Mouse (Mus musculus): ENCODE measurements at regions not wholly inside any gene's neighbourhood (a gene's known extent, or its start where the extent isn't known, plus 50 kb on each side); places are given as distances from the start of the nearest gene placed in this dataset.
A peak's percentile ranks its signal among the peaks of the same experiment; 100 is the strongest.

DNA sequence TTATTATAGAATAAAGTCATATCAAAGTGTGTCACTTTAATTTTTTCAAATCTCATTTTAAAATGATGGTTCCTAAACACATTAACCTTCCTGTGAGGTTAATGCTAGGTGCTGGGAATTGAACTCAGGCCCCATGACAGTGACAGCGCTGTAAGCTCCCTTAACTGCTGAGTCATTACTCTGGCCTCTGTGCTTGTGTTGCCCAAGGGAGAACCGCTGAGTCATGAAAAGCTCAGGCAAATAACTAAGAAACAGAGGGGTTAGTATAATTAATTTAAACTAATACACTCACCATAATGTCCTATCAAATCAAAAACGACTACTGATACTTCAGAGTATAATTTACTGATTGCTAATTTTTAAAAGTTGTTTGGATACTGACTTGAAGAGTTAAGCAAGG is 281.7 kb upstream of the Ndst3 start:
- Histone ChIP-seq H3K9me3 (no peaks in the 10 kb centered on the region), H3K36me3 (replicated peaks) (no peaks in the 10 kb centered on the region), H3K4me2 (no peak overlapping the region), H3K4me3 (replicated peaks) (no peak overlapping the region), H3K27ac (no peak overlapping the region), H3K27me3 (no peaks in the 10 kb centered on the region), H3K9ac (no peak overlapping the region), H3K4me1 (no peaks in the 10 kb centered on the region)
- WGBS, result 77% methylated on average over 3 of the region's 3 CpGs
- no peak for ATAC-seq (ENCODE audit: low FRiP score)

DNA sequence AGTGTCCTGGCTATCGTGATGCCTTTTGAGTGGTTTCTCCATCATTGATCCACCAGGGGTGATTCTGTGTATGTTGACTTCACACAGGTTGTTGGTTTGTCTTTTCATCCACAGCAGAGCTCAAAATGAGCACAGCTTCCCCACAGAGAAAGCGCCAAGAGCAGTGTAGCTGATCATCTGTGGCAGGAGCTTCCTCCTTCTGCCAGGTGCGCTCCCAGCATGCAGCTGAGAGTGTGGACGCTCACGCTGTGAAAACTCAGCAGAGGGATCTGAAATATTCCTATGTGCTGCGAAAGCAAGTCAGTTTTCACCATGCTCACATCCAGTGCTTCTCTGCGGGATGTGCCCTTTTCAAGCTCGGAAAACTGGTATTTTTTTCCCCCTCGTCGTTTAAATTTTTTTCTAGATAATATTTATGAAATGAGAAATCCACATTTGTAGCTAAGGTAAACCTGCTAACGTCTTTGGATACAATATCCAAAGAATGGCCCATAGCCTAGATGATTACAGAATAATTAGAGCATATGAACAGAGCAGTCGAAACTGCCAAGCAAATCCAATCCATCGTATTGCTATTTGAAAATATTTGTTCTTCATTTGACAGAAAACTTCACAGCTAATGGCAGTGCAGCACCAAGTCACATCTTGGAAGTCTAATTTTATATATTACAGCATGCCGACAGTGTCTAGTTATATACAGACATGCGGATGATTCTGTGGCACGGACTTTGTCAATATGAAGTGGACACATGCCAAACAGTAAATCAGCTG is 283.3 kb upstream of the Ndst3 start:
- Histone ChIP-seq H3K4me1 (no peaks in the 10 kb centered on the region), H3K27me3 (no peaks in the 10 kb centered on the region), H3K9me3 (no peaks in the 10 kb centered on the region), H3K4me2 (no peak overlapping the region), H3K36me3 (replicated peaks) (no peaks in the 10 kb centered on the region), H3K4me3 (replicated peaks) (no peak overlapping the region), H3K27ac (no peak overlapping the region), H3K9ac (no peak overlapping the region)
- WGBS, result 82% methylated on average over 16 of the region's 16 CpGs
- no peak for ATAC-seq (ENCODE audit: low FRiP score)

DNA sequence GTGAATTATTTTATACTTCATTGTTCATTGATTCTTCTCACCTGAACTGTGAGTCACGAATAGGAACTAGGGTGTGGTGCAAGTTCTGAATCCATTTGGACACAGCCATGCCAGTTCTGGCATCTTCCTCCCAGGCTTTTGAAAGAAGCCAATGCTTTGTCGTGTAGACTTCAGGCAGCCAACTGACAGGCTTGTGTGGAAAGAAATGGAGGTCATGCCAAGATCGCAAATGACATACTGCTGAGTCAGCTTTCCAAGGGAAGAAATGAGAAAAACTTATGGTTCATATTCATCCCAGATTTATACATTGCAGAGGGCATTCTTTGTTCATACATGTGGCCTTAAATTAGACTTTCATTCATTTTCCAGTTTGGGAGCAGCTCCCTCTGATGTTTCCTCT is 285.8 kb upstream of the Ndst3 start:
- Histone ChIP-seq H3K4me3 (replicated peaks) (no peak overlapping the region), H3K4me2 (no peak overlapping the region), H3K36me3 (replicated peaks) (no peaks in the 10 kb centered on the region), H3K27me3 (no peaks in the 10 kb centered on the region), H3K9me3 (no peaks in the 10 kb centered on the region), H3K9ac (no peak overlapping the region), H3K27ac (no peak overlapping the region), H3K4me1 (no peaks in the 10 kb centered on the region)
- ATAC-seq (ENCODE audit: low FRiP score), result no peak
- 88% methylated on average over 3 of the region's 3 CpGs for WGBS

DNA sequence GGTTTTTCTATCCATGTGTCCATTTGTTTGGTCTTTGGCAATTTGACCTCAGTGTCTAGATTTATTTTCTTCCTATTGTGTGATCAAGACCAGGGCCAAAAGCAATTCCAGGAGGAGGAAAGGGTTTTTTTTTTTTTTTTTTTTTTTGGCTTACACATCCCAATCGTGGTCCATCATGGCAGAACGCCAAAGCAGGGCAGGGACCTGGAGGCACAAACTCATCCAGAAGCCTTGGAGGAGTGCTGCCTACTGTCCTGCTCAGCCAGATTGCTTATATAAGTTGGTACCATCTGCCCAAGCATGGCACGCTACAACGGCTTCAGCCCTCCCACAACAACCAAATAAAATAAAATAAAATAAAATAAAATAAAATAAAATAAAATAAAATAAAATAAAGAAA is 286.5 kb upstream of the Ndst3 start:
- WGBS, result 81% methylated on average over 4 of the region's 4 CpGs
- Histone ChIP-seq H3K36me3 (replicated peaks) (no peaks in the 10 kb centered on the region), H3K4me1 (no peaks in the 10 kb centered on the region), H3K4me3 (replicated peaks) (no peak overlapping the region), H3K9ac (no peak overlapping the region), H3K9me3 (no peaks in the 10 kb centered on the region), H3K4me2 (no peak overlapping the region), H3K27me3 (no peaks in the 10 kb centered on the region), H3K27ac (no peak overlapping the region)
- ATAC-seq (ENCODE audit: low FRiP score), result no peak

- no peak overlapping the region for H3K4me3 ChIP-seq (replicated peaks)
Measured at GRCm38 (mm10) chr3:123983045-123983444, 292.4 kb upstream of the Ndst3 start.

DNA sequence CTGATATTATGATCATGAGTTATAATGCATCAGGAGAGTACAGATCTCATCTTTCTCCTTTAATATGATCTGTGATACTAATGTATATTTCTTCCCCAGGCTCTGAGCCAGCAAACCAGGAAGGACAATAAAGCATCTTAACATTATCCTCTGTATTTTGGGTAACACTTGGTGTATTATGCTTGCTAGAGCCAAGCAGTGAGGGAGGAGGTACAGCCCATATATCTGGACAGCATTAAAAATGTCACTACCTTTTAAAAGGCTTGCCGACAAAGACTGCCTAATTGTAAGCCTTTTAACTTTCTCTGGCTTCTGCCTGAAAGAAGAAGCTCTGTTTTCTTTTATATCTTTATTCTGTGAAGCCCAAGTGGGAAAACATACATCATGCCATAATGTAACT is 292.9 kb upstream of the Ndst3 start:
- no peak overlapping the region for H3K27ac ChIP-seq
- H3K36me3 ChIP-seq (replicated peaks), result no peaks in the 10 kb centered on the region
- 89% methylated on average over 1 of the region's 1 CpGs for WGBS
- no peak overlapping the region for H3K4me3 ChIP-seq (replicated peaks)
- H3K9me3 ChIP-seq, result no peaks in the 10 kb centered on the region
- H3K27me3 ChIP-seq, result no peaks in the 10 kb centered on the region
- H3K4me1 ChIP-seq, result no peaks in the 10 kb centered on the region
- H3K9ac ChIP-seq, result no peak overlapping the region
- no peak overlapping the region for H3K4me2 ChIP-seq
- ATAC-seq (ENCODE audit: low FRiP score), result no peak

More at GRCm38 (mm10) chr3:123983045-123983444, 292.4 kb upstream of the Ndst3 start:
- Histone ChIP-seq H3K27me3 (no peaks in the 10 kb centered on the region), H3K4me2 (no peak overlapping the region), H3K36me3 (replicated peaks) (no peaks in the 10 kb centered on the region), H3K9ac (no peak overlapping the region), H3K9me3 (no peaks in the 10 kb centered on the region), H3K27ac (no peak overlapping the region), H3K4me1 (no peaks in the 10 kb centered on the region)
- no peak for ATAC-seq (ENCODE audit: low FRiP score)

GRCm38 (mm10) chr3:123984028-123984427 is 293.4 kb upstream of the Ndst3 start:
- H3K9ac ChIP-seq, result no peak overlapping the region
- 63% methylated on average over 1 of the region's 1 CpGs for WGBS
- no peak overlapping the region for H3K4me3 ChIP-seq (replicated peaks)
- no peak for ATAC-seq (ENCODE audit: low FRiP score)
- no peaks in the 10 kb centered on the region for H3K36me3 ChIP-seq (replicated peaks)
- H3K9me3 ChIP-seq, result no peaks in the 10 kb centered on the region
- no peaks in the 10 kb centered on the region for H3K27me3 ChIP-seq
- no peak overlapping the region for H3K4me2 ChIP-seq
- no peak overlapping the region for H3K27ac ChIP-seq
- no peaks in the 10 kb centered on the region for H3K4me1 ChIP-seq

DNA sequence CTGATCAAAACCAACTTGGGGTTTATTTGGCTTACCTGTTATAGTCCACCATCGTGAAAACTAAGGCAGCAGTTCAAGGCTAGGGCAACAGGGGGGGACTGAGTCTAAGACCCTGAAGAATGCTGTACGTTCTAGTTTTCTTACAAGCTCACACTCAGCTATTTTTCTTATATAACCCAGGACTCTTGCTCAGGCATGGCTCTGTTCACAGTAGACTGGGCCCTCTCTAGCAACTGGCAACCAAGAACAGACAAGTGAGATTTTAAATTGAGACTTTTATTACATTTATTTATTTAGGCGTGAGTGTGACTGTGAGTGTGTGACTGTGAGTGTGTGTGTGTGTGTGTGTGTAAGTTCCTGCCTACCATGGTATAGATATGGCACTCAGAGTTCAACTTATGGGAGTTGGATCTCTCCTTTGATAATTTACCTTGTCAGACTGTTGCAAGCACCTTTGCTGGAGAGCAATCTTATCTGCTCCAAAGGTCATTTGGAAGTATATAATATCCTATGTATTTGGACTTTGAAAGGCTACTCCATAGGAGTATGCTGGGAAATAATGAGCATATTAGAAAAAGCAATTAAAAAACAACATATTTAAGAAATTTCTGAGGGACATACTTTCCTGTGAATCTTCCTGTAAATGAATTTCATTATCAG is 309.4 kb upstream of the Ndst3 start:
- Histone ChIP-seq H3K4me3 (replicated peaks) (no peak overlapping the region), H3K27ac (no peak overlapping the region), H3K9ac (no peak overlapping the region), H3K27me3 (no peaks in the 10 kb centered on the region), H3K4me1 (no peaks in the 10 kb centered on the region), H3K9me3 (no peaks in the 10 kb centered on the region), H3K36me3 (replicated peaks) (no peaks in the 10 kb centered on the region), H3K4me2 (no peak overlapping the region)
- WGBS, result 89% methylated on average over 3 of the region's 3 CpGs
- no peak for ATAC-seq (ENCODE audit: low FRiP score)

DNA sequence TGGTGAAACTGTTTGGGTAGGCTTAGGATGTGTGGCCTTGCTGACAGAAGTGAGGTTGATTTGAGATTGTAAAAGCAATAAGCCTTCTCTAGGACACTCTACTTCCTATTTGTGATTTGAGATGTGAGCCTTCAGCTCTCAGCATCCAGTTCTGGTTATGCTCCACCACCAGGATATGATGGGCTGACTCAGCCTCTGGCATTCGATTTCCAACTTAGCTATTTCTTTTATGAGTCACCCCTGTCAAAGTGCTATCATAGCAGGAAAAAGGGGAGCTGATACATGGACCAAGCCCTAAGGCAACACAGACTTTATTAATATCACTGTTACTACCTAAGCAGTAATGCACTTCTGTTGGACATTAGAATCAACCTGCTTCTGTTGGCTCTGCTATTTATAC is 310.2 kb upstream of the Ndst3 start:
- H3K27me3 ChIP-seq, result no peaks in the 10 kb centered on the region
- no peaks in the 10 kb centered on the region for H3K9me3 ChIP-seq
- H3K4me2 ChIP-seq, result no peak overlapping the region
- no peak for ATAC-seq (ENCODE audit: low FRiP score)
- H3K9ac ChIP-seq, result no peak overlapping the region
- H3K36me3 ChIP-seq (replicated peaks), result no peaks in the 10 kb centered on the region
- no peaks in the 10 kb centered on the region for H3K4me1 ChIP-seq
- H3K4me3 ChIP-seq (replicated peaks), result no peak overlapping the region
- H3K27ac ChIP-seq, result no peak overlapping the region
- 65% methylated on average over 1 of the region's 1 CpGs for WGBS

DNA sequence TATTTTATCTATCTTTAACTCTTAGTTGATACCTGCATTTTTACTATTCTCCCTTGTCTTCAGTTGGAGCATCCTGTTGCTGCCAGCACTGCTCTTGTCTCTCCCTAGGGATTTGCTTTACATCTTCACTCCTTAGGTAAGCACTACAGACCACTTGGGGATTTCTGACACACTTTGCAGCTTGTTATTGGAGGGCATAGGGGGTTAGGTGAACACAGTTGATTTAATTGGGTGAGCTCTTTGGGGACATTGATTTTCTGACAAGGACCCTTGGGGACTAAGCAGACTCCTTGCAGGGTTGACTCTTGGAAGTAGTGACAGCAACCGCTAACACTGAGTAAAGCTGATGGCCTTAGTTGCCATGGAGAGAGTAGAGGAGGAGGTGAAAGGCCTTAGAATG is 309.0 kb upstream of the Tram1l1 start:
- Histone ChIP-seq H3K4me2 (no peak overlapping the region), H3K36me3 (replicated peaks) (no peaks in the 10 kb centered on the region), H3K27me3 (no peaks in the 10 kb centered on the region), H3K9me3 (no peaks in the 10 kb centered on the region), H3K4me3 (replicated peaks) (no peak overlapping the region), H3K27ac (no peak overlapping the region), H3K9ac (no peak overlapping the region), H3K4me1 (no peaks in the 10 kb centered on the region)
- no peak for ATAC-seq (ENCODE audit: low FRiP score)
- 81% methylated on average over 1 of the region's 1 CpGs for WGBS

- H3K36me3 ChIP-seq (replicated peaks), result no peaks in the 10 kb centered on the region
- H3K9ac ChIP-seq, result no peak overlapping the region
- H3K27ac ChIP-seq, result no peak overlapping the region
- no peaks in the 10 kb centered on the region for H3K4me1 ChIP-seq
- ATAC-seq (ENCODE audit: low FRiP score), result no peak
- no peaks in the 10 kb centered on the region for H3K9me3 ChIP-seq
- WGBS, result 88% methylated on average over 1 of the region's 1 CpGs
- no peak overlapping the region for H3K4me2 ChIP-seq
- H3K4me3 ChIP-seq (replicated peaks), result no peak overlapping the region
- H3K27me3 ChIP-seq, result no peaks in the 10 kb centered on the region
Measured at GRCm38 (mm10) chr3:124018618-124019017, 302.0 kb upstream of the Tram1l1 start.

- Histone ChIP-seq H3K27ac (no peak overlapping the region), H3K4me1 (no peaks in the 10 kb centered on the region), H3K9ac (no peak overlapping the region), H3K27me3 (no peaks in the 10 kb centered on the region), H3K4me3 (replicated peaks) (no peak overlapping the region), H3K36me3 (replicated peaks) (no peaks in the 10 kb centered on the region), H3K4me2 (no peak overlapping the region), H3K9me3 (no peaks in the 10 kb centered on the region)
- 30% methylated on average over 4 of the region's 4 CpGs for WGBS
- peak; percentile 54; the same call in 1 of the 2 replicates for ATAC-seq (ENCODE audit: low FRiP score)
Measured at GRCm38 (mm10) chr3:124026188-124026587, 294.5 kb upstream of the Tram1l1 start.

- Histone ChIP-seq H3K4me1 (no peaks in the 10 kb centered on the region), H3K9me3 (no peaks in the 10 kb centered on the region), H3K4me2 (no peak overlapping the region), H3K36me3 (replicated peaks) (no peaks in the 10 kb centered on the region), H3K27me3 (no peaks in the 10 kb centered on the region), H3K9ac (no peak overlapping the region), H3K4me3 (replicated peaks) (no peak overlapping the region), H3K27ac (no peak overlapping the region)
- WGBS, result 72% methylated on average over 3 of the region's 3 CpGs
- ATAC-seq (ENCODE audit: low FRiP score), result no peak
Measured at GRCm38 (mm10) chr3:124067061-124067460, 253.6 kb upstream of the Tram1l1 start.

Data from forebrain, embryonic 12.5 days (tissue).